Mouse (Mus musculus): ENCODE measurements at regions not wholly inside any gene's neighbourhood (a gene's known extent, or its start where the extent isn't known, plus 50 kb on each side); places are given as distances from the start of the nearest gene placed in this dataset.

DNA sequence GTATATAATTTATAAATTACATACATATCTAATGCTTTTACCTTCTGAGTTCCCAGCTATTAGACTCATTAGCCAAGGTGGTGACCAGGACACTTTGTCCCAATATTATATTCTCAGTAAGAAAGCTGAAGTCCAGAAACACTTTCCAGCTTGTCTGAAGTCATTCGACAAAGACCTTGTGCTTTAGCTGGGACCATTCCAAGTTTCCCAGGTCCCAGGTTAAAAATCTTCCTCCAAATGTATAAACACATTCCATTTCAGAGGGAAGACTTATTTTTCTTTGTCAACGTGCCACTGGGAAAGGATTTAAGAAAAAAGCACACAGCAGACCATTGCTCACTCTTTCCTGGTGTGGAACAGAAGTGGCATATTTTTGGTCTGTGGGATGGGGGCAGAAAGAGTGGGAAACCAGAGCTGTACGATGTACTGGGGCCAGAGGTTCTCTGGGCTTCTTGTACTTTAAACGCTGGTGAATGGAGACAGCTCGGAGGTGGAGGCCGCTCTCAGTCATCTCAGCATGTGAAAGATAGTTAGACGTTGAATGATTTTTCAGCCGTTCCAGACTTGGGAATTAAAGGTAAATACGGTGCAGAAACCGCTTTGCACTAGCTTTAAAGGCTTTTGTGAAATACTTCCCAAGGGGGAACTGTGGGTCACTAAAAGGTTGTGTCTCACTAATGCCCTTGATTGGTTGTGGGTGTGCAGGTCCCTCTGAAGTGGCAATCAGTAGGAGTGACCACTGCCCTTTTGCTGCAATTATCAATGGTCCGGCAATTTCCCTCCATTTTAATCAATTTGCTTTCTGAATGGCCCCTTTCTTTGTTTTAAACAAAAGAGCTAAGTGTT lies 261.2 kb upstream of the A1bg start:
- H3K27ac ChIP-seq (ENCODE audit: control insufficient read depth, insufficient read depth, low read depth, low read length, poor library complexity): no peak overlapping the region
- WGBS: 79% methylated on average over 11 of the region's 11 CpGs

DNA sequence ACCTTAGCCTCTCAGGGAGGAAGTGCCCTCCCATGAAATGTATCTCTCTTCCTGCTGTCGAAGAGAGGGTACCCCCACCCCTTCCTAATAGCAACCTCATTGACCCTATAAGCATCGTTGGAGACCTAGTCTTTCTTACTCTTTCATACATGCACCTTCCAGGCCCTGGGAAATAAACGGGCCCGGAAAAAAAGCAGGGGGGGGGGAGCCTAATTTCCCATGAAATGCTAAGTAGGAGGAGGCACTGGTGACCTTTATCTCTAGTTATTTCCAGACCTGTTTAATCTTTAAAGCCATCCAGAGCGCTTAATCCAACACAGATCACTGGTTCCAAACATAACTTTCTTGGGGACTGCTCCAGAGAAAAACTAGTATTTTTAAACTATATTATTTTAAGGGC lies 260.5 kb upstream of the A1bg start:
- no peak overlapping the region for H3K4me3 ChIP-seq (replicated peaks; ENCODE audit: control insufficient read depth, low read depth, low read length)
- TF ChIP-seq CTCF (IDR thresholded peaks at IDR 0.05; ENCODE audit: control insufficient read depth, insufficient read depth, low read length) (no peak), POLR2A (IDR thresholded peaks at IDR 0.05; ENCODE audit: borderline replicate concordance, control insufficient read depth, low read depth, low read length) (no peak)

More for the DNA sequence above, 261.2 kb upstream of the A1bg start:
- TF ChIP-seq CTCF (IDR thresholded peaks at IDR 0.05; ENCODE audit: control insufficient read depth, insufficient read depth, low read length) (no peak), POLR2A (IDR thresholded peaks at IDR 0.05; ENCODE audit: borderline replicate concordance, control insufficient read depth, low read depth, low read length) (no peak)
- Histone ChIP-seq H3K4me1 (ENCODE audit: control insufficient read depth, insufficient read depth, low read length) (no peaks in the 10 kb centered on the region), H3K4me3 (replicated peaks; ENCODE audit: control insufficient read depth, low read depth, low read length) (no peak overlapping the region)

DNA sequence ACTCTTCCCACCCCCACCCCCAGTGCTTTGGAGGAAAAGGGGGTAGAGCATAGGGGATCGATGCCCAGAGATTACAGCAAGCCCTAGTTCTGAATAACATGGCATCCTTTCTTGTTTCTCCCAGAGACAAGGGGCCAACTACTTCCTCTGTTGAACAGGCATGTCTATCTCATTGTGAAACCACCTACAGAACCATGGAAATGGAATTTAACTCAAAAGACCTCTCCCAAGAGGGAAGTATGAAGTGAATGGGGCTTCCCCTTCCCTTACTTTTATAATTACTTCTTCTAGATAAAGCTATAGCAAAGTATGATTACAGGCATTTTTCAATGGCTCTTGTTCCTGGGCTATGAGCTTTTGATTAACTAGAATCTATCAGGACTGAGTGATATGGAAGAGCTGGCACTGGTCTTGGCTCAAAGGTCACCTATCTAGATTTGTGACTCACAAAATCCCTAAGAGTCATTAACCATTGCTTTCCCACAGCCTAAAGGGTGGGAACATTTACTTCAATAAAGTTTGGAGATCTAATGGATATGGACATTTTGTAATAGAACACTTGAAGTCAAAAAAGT lies 246.1 kb upstream of the A1bg start:
- Histone ChIP-seq H3K27ac (ENCODE audit: control insufficient read depth, insufficient read depth, low read depth, low read length, poor library complexity) (no peak overlapping the region), H3K4me3 (replicated peaks; ENCODE audit: control insufficient read depth, low read depth, low read length) (no peak overlapping the region), H3K4me1 (ENCODE audit: control insufficient read depth, insufficient read depth, low read length) (no peaks in the 10 kb centered on the region)
- TF ChIP-seq CTCF (IDR thresholded peaks at IDR 0.05; ENCODE audit: control insufficient read depth, insufficient read depth, low read length): no peak
- WGBS: 62% methylated on average over 1 of the region's 1 CpGs

More for the DNA sequence above, 260.5 kb upstream of the A1bg start:
- H3K4me1 ChIP-seq (ENCODE audit: control insufficient read depth, insufficient read depth, low read length): no peaks in the 10 kb centered on the region
- 61% methylated on average over 5 of the region's 5 CpGs for WGBS
- no peak overlapping the region for H3K27ac ChIP-seq (ENCODE audit: control insufficient read depth, insufficient read depth, low read depth, low read length, poor library complexity)

DNA sequence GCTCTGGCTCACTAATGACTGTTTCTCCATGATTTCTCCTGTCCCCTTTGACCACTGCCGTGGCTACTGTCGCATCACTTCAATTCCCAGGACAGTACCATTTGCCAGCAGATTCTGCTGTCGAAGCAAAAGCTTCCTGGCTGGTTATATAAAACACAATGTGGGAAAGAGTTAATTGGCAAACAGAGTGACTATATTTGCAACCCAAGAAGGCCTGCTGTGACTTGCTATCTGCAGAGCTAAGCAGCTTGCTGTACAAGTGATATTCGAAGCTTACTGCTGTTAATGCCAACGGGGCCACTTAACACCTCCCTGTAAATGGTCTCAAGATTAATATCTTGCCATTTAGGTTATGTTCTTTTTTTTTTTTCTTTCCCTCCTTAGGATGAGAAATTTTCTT lies 242.2 kb upstream of the A1bg start:
- TF ChIP-seq POLR2A (IDR thresholded peaks at IDR 0.05; ENCODE audit: borderline replicate concordance, control insufficient read depth, low read depth, low read length) (no peak), CTCF (IDR thresholded peaks at IDR 0.05; ENCODE audit: control insufficient read depth, insufficient read depth, low read length) (no peak)
- WGBS: 80% methylated on average over 5 of the region's 5 CpGs
- no peak overlapping the region for H3K4me3 ChIP-seq (replicated peaks; ENCODE audit: control insufficient read depth, low read depth, low read length)
- no peaks in the 10 kb centered on the region for H3K4me1 ChIP-seq (ENCODE audit: control insufficient read depth, insufficient read depth, low read length)
- no peak overlapping the region for H3K27ac ChIP-seq (ENCODE audit: control insufficient read depth, insufficient read depth, low read depth, low read length, poor library complexity)

DNA sequence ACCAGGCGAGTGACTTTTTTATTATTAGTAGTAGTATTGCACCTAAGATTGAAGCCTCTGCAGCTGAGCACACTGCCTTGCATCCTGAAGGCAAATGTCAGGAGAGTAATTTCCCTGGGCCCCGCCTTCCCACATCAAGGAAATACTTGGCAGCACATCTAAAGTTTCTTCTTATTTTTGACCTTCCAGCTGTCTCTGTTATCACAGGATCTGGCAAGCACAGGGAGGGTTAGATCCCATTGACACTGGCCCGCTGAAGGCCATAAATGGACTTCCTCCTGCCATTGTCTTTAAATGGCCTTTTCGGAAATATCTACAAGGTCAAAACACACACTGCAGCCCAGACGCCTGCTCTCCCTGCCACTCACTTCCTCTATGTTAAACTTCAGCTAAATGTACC lies 238.6 kb upstream of the A1bg start:
- Histone ChIP-seq H3K4me3 (replicated peaks; ENCODE audit: control insufficient read depth, low read depth, low read length) (no peak overlapping the region), H3K4me1 (ENCODE audit: control insufficient read depth, insufficient read depth, low read length) (no peaks in the 10 kb centered on the region), H3K27ac (ENCODE audit: control insufficient read depth, insufficient read depth, low read depth, low read length, poor library complexity) (no peak overlapping the region)
- 43% methylated on average over 5 of the region's 5 CpGs for WGBS
- TF ChIP-seq CTCF (IDR thresholded peaks at IDR 0.05; ENCODE audit: control insufficient read depth, insufficient read depth, low read length): no peak
- TF ChIP-seq POLR2A (IDR thresholded peaks at IDR 0.05; ENCODE audit: borderline replicate concordance, control insufficient read depth, low read depth, low read length): no peak

DNA sequence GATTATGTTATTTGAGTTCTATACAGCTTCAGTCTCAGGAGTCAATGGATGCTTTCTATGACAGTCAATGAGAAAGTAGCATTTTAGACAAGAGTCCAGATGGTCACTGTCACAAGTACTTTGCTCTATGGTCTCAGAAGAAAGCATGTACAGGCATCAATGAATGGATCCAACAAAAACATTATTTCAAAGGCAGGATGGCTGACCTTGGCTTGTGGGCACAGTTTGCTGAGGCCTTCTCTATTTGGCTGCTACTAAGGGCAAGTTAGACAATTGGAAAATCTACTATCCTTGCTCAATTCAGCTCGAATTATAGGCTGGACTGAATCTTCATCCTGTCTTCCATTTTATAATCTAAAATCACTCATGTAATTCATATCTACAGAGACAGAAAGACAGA lies 237.9 kb upstream of the A1bg start:
- Histone ChIP-seq H3K4me3 (replicated peaks; ENCODE audit: control insufficient read depth, low read depth, low read length) (no peak overlapping the region), H3K27ac (ENCODE audit: control insufficient read depth, insufficient read depth, low read depth, low read length, poor library complexity) (no peak overlapping the region), H3K4me1 (ENCODE audit: control insufficient read depth, insufficient read depth, low read length) (no peaks in the 10 kb centered on the region)
- WGBS: 54% methylated on average over 1 of the region's 1 CpGs
- TF ChIP-seq POLR2A (IDR thresholded peaks at IDR 0.05; ENCODE audit: borderline replicate concordance, control insufficient read depth, low read depth, low read length): no peak
- TF ChIP-seq CTCF (IDR thresholded peaks at IDR 0.05; ENCODE audit: control insufficient read depth, insufficient read depth, low read length): no peak

DNA sequence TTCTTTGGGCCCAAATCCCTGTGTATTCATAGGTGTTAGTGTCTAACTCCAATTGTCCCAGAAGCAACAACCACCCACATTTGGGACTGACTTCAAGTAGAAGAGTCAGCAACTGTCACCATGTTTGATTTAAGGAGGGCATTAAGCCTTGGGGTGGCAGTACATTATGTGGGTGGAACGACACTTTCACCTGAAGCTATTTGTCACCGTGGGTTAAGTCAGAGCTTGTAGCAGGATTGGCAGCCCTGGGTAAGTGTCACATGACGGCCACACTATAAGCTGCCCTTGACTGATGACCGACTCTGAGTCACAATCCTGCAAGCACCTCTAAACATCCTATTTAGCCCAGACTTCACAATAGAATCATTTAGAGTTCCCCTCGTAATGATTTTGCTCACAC lies 236.7 kb upstream of the A1bg start:
- WGBS: 81% methylated on average over 5 of the region's 5 CpGs
- no peaks in the 10 kb centered on the region for H3K4me1 ChIP-seq (ENCODE audit: control insufficient read depth, insufficient read depth, low read length)
- H3K4me3 ChIP-seq (replicated peaks; ENCODE audit: control insufficient read depth, low read depth, low read length): no peak overlapping the region
- no peak for TF ChIP-seq POLR2A (IDR thresholded peaks at IDR 0.05; ENCODE audit: borderline replicate concordance, control insufficient read depth, low read depth, low read length)
- no peak for TF ChIP-seq CTCF (IDR thresholded peaks at IDR 0.05; ENCODE audit: control insufficient read depth, insufficient read depth, low read length)
- no peak overlapping the region for H3K27ac ChIP-seq (ENCODE audit: control insufficient read depth, insufficient read depth, low read depth, low read length, poor library complexity)

DNA sequence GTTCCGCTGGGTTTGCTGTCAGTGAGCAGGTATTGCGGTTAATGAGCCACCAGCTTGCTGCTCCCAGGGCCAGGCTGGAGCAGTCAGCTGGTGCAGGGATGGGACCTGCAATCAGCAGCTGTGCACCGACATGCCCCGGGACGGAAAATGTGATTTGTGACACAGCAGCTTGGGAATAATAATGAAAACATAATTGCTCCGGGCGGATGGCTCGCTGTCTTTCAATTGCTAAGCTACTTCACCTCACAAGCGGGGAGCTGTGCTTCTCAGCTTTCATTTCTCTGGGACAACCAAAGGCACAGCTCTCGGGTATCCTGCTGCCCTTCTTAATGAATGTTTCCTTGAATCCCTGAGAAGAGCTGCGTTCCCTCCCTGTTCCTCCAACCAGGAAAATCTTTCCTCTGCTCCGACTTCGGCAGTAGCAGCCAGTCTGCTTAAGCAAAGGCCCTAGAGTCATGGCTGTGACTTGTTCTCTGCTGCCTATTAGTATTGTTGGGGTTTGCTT lies 235.3 kb upstream of the A1bg start:
- H3K27ac ChIP-seq (ENCODE audit: control insufficient read depth, insufficient read depth, low read depth, low read length, poor library complexity): no peak overlapping the region
- TF ChIP-seq CTCF (IDR thresholded peaks at IDR 0.05; ENCODE audit: control insufficient read depth, insufficient read depth, low read length) (no peak), POLR2A (IDR thresholded peaks at IDR 0.05; ENCODE audit: borderline replicate concordance, control insufficient read depth, low read depth, low read length) (no peak)

More for the DNA sequence above, 235.3 kb upstream of the A1bg start:
- 75% methylated on average over 13 of the region's 13 CpGs for WGBS
- H3K4me1 ChIP-seq (ENCODE audit: control insufficient read depth, insufficient read depth, low read length): no peaks in the 10 kb centered on the region
- H3K4me3 ChIP-seq (replicated peaks; ENCODE audit: control insufficient read depth, low read depth, low read length): no peak overlapping the region
